Mouse (Mus musculus): ENCODE data around the gene Cdc34. TPM values are rescaled to one million over a fixed set of nuclear protein-coding genes. Genes with fewer than 3 reads are reported as not detected.

Cdc34 gene
- 10 to 100 TPM; 13.9 to 26.7 (median 20.5) TPM for polyA plus RNA-seq (2017; shearing (Covaris generic))

DNA sequence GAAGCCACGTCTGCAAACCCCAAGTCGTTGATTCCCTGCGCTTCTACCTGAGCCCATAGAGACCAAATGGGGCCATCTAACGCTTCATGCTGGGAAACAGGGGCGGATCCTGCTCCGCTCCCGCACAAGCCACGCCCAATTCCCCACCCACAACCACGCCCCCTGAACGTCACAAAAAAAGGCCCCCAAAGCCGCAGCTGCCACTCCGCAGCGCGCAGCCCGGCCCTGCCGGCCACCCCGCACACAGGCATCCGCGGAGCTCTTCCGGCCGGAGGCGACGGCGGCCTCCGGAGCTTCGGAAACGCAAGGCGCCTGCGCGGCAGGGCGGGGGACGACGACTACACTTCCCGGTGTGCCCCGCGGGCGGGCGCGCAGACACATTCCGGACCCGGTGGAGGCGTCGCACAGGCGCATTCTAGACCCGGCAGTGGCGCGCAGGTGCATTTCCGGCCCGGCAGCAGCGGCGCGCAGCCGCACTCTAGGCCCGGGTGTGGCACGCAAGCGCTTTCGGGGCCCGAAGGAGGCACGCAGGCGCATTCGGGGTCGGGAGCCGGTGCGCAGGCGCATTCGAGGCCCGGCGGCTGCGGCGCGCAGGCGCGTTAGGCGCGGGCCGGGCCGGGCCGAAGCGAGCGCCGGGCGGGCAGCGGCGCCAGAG is at the start of gene Cdc34:
Gene Cdc34 (plus strand): TSS at position 605 of the 655 bp plus-strand sequence.
- ATAC-seq = peak; percentile 89

DNA sequence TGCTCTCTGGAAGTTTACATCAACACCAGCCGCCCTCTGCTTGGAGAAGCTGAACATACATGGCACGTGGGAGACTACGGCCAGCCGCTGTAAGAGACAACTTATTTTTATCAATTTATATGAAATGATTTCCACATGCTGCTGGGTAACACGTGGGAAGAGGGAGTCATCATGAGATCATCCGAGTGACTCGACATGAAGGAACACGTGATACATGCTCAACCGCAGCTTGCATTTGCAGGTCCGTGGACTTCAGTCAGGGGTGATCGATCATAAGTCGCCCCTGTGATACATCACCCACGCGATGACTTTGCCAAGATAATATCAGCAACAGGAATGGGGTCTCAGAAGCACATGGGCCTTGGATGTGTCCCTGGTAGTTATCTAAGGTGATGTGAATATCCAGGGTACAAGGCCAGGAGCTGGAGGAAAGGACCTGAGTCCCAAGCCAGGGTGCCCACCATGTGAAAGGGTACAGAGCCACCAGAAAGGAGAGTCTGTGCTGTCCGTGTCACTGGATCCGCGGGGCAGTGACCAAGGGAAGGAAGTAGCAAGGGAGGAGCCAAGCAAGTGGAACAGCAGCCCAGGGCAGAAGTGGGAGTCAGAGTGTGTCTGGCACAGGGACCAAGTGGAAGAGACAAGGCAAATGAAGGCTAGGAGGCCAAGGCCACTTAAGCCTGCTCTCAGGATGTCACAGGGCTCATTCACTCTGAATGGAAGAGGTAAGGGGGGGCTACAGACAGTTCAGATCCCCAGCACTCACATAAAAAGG is 48.8 kb upstream of the Cdc34 start:
- no peak for ATAC-seq

DNA sequence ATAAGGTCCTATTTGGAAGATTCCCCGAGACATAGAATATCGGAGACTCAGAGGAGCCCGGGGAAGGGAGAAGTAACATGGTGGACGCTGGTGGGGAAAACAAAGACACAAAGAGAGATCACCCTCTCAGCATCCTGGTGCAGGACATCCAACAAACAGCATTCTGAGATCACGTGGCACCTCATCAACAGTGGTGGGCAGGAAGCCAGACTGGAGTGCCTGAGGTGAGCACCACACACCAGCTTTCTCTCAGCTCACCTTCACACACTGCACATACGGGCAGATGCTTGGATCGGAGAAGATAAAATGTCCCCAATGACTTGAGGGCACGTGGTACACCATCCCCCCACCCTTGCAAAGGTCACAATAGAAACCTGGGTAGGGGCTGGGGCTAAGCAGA is 45.7 kb upstream of the Cdc34 start:
- no peak for ATAC-seq

DNA sequence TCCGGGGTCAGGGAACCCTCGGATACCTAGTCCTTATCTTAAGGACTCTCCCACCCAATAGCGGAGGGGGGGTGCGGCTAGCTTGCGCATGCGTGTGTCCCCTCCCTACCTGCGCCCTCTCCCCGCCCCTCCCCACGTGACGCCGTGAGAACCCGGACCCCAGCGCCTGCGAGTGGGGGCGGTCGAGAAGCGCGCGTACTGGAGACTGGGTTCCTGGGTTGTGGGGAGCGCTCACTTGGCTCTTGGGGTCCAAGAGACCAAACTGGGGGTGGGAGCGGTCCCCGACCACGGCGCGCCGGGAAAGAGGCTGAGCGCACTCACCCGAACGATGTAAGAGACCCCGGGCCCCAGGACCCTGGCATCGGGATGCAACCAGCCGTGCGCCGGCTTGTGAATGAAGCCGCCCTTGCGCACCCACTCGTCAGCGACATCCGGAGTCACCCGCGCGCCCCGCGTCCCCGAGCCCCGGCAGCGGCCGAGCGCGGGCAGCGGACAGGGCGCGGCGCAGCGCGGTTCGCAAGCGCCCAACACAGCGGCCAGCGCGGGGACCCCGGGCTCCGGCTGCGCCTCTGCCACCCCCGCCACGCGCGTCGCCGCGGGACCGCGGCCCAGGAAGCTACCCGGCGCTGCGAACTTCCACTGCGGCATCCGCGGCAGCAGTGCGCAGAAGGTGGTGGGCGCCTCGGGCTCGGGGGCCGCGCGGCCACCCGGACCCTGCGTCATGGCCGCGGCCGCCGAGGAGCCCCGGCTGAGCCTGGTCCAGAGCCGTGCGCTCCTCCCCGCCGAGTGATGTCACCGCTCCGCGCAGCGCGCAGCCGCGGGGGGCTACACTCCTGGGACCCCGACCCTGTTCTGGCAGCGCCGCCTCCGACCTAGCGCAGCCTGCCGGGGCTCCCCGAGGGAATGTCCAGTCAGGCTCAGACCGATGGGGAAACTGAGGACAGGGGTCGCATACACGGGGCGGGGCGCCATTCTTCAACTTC is 44.6 kb upstream of the Cdc34 start, which contains the start of gene Shc2:
Gene Shc2 (minus strand): TSS at position 791 of the 983 bp plus-strand sequence.
- ATAC-seq = no peak

DNA sequence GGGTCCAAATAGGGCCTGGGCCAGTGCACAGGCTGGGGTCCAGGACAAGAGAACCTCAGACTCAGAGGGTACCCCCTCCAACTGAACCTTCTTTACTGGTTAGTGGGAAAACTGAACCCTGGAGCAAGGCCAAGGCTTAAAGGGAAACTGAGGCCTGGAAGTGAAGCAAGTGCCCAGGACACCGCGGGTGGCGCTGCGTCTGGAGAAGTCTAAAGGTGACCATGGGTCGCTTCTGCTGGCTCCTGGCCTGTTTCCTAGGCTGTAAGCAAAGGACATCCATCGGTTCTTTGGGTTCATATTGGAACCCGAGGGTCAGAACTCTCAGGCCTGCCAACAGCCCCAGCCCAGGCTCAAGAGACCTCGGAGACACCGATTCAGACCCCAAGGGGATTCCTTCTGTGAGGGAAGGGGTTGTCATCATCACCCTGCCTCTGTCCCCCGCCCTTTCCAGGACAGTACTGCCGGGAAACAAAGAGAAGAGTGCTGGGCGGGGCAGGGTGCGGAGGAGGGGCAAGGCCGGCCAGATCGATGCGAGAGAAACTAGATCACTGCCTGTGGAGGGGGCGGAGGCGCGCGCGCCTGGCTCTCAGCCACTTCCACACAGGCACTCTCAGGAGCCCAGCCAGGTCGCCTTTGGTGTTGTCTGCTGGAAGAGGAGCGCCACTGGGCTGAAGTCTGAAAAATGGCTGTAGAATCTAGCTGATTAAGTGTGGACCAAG is 43.4 kb upstream of the Cdc34 start:
- ATAC-seq = no peak

DNA sequence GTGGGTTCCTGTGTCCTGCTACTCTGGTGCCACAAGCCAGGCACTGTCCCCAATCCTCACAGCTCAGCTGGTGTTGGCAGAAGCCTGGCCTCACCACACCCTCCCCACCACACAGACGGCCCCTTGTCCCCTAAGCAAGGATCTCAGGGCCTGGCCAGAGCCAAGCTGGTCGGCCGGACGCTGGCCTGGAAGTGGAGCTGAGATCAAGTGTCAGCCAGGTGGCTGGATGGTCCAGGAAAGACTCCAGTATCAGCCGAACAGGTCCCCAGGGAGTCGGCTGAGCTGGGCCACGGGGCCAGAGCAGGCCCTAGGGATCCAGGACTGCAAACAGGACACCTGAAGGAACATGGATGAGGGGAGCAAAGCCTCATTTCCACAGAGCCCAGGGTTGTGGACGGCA is 36.3 kb upstream of the Cdc34 start, which contains the start of gene Odf3l2:
Gene Odf3l2 (minus strand): TSS at position 28 of the 400 bp plus-strand sequence.
- no peak for ATAC-seq

DNA sequence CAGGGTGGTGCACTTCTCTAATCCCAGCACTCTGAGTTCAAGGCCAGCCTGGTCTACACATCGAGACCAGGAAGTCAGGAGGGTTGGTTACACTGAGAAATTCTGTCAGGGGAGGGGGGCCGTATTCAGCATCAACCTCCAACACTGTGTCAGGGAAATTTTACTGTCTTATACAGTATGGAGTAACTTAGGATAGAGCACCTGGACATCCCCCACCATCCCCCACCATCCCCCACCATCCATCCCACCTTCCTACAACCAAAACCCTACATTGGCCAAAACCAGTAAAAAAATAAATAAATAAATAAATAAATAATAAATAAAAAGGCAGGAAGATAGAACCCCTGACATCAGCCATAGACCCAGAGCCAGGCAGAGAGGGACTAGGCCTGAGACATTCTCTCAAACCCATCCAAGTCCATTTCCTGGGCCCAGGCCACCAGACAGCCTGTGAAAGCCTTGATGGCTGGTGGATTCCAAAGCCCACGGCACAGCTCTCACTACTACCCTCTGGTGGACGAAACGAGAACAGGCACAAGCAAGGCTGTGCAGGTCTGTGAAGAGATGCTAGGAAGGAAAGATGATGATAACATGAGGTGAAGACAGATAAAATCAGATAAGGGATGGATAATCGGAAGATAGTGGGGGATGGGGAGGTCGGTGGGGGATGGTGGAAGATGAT is 32.8 kb upstream of the Cdc34 start:
- peak; percentile 63 for ATAC-seq

DNA sequence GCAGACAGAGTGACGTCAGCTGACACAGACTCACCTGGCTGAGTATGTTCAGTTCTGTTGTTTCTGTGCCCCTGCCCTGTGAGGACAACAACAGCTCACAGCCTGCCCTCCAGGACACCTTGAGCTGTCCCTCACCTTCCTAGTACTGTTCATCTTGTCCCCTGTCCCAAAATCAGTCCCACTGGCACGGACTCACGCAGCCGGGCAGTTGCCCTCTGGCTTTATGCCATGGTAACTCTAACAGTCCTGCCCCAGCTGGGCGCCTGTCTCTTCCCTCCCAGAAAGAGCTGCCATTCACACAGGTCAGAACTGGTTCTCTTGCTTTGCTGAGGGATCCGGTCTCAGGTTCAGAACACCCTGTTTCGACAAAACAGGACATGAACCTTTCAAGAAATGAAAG is 29.2 kb upstream of the Cdc34 start:
- ATAC-seq = no peak

DNA sequence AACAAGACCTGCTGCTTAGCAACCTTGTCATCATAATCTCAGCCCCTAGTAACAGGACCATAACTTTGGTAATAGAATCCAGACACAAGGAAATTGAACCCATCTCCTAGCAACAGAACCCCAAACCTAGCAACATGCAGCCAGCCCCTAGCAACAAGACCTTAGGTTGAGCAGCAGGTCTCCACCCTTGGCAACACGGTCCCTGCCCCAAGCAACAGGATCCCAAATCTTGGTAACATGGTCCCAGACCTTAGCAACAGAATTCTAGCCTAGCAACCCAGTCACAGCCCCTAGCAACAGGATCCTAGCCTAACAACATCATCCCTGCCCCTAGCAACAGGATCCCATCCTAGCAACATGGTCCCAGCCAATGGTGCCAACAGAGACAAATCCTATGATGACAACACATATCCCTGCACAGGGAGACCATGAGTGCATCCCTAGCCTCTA is 27.0 kb upstream of the Cdc34 start:
- ATAC-seq = no peak

DNA sequence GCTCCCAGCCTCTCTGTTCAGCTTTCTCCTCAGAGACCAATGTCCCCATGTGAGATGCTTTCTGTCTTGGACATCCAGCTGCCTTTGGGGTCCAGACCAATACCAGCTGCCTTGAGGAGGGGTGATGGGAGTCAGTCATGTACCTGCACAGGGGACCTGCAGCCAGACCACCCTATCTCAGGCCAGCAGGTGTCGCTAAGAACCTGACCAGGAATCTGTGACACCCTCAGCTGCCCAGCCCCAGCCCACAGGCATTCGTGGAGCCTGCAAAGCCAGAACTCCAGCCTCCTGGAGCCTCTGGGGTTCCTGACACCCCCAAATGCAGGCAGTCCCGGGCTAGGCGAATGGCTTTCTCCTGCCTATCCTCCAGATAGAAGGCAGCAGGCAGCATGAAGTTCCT is 23.2 kb upstream of the Cdc34 start:
- no peak for ATAC-seq

DNA sequence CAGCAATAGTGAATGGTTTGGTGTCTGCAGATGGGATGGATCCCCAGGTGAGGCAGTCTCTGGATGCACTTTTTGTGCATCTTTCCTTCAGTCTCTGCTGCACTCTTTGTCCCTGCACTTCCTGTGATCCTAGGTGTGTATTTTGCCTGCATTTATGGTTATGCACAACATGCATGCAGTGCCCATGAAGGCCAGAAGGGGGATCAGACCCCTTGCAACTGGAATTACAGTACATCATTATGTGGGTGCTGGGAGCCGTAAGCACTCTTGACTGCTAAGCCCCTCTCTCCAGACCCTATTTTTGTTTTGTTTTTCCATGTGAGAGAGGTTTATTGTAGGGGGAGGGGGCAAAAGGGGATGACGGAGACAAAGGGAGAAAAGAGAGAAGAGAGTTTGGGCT is 21.7 kb upstream of the Cdc34 start:
- no peak for ATAC-seq

DNA sequence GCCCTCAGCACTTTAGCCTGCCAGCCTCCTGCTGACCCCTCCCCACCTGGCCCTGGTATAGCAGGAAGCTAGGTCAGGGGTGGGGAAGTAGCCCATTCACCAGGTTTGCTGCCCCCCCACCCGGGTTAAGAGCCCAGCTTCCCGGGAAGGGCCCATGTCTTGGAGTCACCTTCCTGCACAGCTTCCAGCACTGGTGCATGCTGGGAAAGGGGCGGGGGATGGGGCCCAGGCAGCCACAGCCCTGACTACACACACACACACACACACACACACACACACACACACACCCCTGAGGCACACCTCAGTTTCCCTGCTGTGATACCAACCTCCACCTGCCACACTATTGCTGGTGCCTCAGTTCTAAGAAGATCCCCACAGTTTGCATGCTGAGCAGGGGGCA is 20.1 kb upstream of the Cdc34 start:
- ATAC-seq = no peak

DNA sequence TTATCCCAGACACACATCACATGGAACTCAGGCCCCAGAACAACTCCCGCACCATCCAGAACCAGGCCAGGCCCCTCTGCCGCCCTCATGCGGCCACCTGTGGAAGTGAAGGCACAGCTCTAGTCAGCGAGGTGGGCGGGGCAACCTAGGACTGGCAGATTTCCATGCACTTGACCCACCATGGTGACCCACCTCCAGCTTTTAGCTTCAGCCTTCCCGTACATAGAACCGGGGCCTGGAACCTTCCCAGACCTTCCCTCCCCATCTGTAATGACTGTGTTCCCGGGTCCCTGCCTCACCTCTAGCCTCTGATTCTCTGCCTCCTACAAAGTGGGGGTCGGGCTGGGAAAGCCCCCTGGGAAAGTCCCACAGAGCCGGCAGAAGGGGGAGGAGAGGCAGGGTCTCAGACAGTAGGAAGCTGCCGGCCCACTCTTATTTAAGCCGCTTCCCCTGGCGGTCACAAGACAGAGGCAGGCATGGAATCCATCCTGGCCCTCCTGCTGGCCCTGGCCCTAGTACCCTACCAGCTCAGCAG is 17.8 kb upstream of the Cdc34 start, which contains the start of gene Madcam1:
Gene Madcam1 (plus strand): TSS at position 429 of the 535 bp plus-strand sequence.
- peak; percentile 25 for ATAC-seq

DNA sequence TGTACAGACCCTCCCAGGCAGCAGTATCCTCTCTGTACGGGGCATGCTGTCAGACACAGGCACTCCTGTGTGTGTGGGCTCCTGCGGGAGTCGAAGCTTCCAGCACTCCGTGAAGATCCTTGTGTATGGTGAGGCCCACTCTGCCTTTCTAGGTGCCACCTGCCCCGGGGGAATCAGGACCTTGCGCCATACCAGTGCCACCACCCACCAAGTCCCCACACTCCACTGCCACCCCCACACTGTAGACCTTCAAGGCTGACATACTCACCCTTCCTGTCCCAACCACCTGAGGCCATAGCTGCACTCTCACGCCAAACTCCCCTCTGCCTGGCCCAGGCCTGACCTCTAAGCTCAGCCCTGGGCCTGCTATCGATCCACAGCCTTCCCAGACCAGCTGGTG is 16.9 kb upstream of the Cdc34 start:
- ATAC-seq = no peak

DNA sequence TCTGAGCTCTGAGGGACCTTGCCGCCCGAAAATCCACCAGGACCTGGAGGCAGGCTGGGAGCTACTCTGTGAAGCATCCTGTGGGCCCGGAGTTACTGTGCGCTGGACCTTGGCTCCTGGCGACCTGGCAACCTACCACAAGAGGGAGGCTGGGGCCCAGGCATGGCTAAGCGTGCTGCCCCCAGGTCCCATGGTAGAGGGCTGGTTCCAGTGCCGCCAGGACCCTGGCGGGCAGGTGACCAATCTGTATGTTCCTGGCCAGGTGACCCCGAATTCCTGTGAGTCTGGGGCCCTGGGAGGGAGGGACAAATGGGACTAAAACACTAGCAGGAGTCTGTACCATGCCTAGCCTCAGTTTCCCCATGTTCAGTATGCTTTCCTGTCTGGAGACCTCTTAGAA is 15.5 kb upstream of the Cdc34 start:
- ATAC-seq = no peak

DNA sequence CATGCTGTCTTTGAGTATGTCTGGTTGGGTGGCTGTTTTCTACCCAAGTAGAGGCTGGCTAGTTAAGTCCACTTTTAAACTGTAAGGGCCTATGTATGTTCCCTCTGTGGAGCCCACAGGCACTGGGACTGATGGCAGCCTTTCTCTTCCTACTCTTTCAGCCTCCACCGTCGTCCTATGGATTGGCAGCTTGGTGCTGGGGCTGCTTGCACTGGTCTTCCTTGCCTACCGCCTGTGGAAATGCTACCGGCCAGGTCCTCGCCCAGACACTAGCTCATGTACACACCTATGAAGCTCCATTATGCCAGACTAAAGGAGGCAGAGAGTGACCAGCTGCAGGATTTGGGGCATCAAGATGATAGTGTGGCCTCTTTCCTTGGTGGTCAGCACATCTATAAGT is 13.9 kb upstream of the Cdc34 start:
- no peak for ATAC-seq

DNA sequence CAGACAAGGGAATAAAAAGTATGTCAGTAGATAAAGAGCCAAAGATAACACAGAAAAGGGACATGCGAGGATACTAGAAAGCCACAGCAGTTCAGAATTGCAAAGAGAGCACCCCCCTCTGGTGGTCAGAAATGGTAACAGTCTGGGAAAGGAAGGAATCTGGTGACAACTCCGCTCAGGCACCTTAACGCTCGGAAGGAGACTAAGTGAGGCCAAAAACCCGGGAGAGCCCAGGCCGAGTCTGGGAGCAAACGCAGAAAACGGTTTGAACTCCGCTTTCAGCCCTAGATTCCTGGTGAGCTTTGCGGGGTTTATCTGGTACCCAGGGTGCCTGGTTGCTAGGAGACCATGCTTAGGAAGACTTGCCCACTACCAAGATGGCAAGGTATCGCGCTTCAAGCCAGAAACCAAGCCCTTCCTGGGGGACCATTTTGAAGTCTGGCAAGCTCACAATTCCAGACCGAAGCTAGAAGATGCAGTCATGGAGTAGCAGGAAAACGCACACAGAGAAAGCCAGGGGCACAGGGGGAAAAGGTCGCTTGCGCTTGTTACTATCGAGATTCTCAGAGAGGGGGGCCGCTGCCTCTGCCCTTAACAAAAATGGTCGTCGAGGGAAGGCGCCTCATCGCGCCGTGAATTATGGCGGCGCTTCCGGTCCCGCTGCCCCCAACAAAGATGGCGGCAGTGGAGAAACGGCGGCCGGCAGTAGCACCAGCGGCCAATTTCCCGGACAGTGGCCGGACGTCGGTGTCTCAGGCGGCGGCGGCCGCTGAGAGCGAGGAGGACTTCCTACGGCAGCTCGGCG is 13.0 kb upstream of the Cdc34 start, which contains the start of gene Tpgs1:
Gene Tpgs1 (plus strand): TSS at position 599 of the 805 bp plus-strand sequence.
- ATAC-seq = peak; percentile 94

DNA sequence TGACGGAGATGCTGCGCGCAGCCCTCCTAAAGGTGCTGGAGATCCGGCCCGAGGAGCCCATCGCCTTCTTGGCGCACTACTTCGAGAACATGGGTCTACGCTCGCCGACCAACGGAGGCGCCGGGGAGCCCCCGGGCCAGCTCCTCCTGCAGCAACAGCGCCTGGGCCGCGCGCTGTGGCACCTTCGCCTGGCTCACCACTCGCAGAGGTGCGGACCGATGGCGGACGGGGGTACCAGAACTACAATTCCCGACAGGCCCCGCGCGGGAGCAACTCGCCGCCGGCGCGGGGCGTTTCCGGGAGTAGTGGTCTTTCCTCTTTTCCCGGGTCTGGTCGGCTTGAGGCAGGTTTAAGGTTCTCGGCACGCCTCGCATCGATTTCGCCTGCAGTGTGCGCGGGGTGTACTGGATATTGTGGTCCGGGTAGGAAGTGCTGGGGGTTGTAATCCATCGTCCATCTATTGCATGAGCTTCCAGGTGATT is 12.4 kb upstream of the Cdc34 start:
- peak; percentile 30 for ATAC-seq

DNA sequence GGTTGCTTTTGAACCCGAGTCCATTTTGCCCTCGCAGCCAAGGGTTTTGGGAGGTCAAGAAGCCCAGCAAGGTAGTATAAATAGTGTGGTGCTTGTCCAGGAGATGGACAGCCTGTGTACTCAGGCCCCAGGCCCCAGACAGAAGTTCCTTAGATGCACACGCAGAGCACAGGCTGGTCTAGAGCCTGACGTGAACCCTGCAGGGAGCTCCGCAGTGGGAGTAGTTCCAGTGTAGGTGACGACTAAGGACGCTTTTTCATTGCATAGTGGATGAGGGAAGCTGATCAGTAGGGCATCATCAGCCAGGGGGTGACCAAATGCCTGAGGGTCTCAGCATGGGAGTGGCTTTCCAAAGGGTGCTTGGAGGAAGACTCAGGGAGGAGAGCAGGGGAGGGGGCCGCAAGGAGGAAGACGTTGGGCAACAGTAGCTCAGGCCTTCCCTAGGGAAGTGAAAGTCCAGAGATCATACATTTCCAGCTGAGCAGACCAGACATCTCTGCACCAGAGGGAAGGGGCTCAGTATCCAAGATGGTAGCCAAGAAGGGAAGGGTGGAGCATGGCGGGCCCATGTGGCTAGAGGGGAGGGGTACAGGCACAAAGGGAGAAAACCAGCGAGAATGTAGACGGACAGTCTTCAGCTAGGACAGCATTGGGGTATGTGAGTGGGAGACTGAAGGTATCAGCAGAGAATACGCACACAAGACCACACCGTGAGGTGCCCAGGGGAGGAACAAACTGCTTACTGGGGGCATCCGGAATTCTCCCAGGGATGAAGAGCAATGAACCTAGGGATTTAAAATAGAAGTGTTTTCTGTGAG is 11.7 kb upstream of the Cdc34 start:
- ATAC-seq = no peak
